Mouse (Mus musculus) brown adipose tissue, adult 24 weeks (tissue): ENCODE results near the gene Fam198b. TPM values are rescaled to one million over a fixed set of nuclear protein-coding genes. Genes with fewer than 3 reads are reported as not detected.

ENCODE experiments used
- H3K27ac ChIP-seq: fragments of 200-500 bp; replicated peaks from 2 replicates; pipeline ENCODE4 v1.5.1; 2012; ENCODE audit warnings: low read depth, mild to moderate bottlenecking, low read length
- H3K4me1 ChIP-seq: fragments of 200-500 bp; 2 replicates; pipeline ENCODE4 v1.6.1; 2012; ENCODE audit warnings: low read length, mixed read lengths; ENCODE audit not compliant: control insufficient read depth, insufficient read depth, insufficient read length
- H3K4me3 ChIP-seq: fragments of 200-500 bp; 2 replicates; pipeline ENCODE4 v1.5.1; 2012; ENCODE audit warnings: low read depth, mild to moderate bottlenecking, low read length, moderate library complexity; ENCODE audit not compliant: insufficient read depth
- polyA plus RNA-seq: library from polyadenylated mRNA; stranded (reverse); fragments of >200 nt; gene quantifications from 2 replicates; pipeline ENCODE4 v1.2.4, GENCODE M21; 2012; ENCODE audit not compliant: missing spikeins, insufficient read depth, insufficient read length

Fam198b gene
- polyA plus RNA-seq: 6.2 and 7.6 TPM in 2 replicates

DNA sequence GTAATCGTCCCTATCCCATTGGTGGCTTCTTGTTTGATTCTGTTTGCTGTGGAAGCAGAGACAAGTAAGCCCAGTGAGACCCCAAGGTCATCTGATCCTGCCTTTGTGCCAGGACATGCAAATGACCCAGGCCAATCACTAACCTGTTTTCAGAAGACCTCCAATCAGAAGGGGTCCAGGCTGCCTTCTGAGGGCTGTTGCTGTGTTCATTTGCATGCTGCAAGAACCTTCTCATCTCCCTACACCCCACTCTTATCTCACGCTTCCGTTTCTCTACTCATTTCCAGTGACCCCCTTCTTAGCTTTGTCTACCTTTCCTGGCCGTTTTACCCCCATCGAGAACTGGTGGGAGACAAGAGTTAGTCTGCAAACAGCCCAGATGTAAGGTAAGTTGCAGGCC, at the start of gene Fam198b:
Gene Fam198b, plus strand, starts transcription at position 229 of the 400 bp plus-strand sequence.
- no peaks in the 10 kb centered on the region for H3K4me1 ChIP-seq
- peak within 1 kb of the TSS; percentile 35 for H3K27ac ChIP-seq
- peak within 1 kb of the TSS; percentile 29 for H3K4me3 ChIP-seq

DNA sequence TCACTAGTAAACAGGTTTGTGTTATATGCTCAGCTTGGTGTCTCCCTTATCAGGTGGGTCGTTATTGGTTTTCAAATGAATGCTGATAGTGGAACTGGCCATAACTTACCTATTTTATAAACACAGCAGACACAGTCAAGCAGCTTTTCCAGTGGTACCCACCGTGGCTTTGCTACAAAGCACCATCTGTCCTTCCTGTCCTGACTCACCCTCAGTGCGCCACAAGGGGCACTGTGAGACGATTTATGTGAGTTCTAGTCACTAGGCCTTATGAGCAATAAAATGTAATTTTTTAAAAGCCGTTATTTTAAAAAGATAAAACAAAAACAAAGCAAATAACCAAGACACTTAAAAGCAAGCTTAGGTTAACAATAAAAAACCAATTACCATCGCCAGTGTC, 45.6 kb upstream of the Fam198b start:
- no peak overlapping the region for H3K27ac ChIP-seq
- no peaks in the 10 kb centered on the region for H3K4me1 ChIP-seq
- no peak overlapping the region for H3K4me3 ChIP-seq

DNA sequence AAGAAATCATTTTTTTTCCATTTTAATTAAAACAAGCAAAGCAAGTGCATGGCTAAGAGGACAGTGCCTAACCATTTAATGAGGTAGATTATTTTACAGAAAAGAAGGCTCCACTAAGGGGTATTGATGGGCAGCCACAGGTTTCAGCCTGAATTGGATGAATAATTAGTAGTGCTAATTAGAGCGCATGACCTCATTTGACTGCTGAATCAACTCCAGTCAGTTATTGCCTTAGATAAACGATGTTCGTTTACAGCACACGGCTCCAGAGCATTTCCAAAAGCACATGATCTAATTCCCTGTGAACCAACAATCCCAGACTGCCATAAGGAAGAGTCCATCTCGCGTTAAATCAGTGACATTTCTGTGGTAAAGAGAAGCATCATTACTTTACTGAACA, 42.9 kb upstream of the Fam198b start:
- H3K4me1 ChIP-seq: no peaks in the 10 kb centered on the region
- H3K4me3 ChIP-seq: no peak overlapping the region

DNA sequence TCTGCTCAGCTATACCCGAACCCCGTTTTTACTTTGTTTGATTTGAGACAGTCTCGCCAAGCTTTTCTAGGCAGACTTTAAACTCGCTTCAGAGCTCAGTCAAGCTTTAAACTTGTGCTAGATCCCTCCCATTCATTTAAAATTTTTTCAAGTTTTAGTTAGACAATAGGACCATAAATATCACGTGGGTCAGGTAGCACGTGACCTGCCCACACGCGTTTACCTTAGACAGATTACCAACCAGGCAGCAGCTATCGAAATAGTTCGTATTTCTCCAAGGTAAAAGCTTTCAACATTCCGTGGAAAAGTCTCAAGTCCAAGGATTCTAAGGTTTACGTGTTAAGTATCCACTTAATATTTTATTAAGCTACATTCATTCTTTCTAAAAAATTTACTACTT, 42.2 kb upstream of the Fam198b start:
- Histone ChIP-seq H3K4me1 (no peaks in the 10 kb centered on the region), H3K27ac (0 out of 2 replicates have a peak overlapping the region, but pooled peaks have one; percentile 49), H3K4me3 (peak overlapping the region; percentile 72)

More for the DNA sequence above, 42.9 kb upstream of the Fam198b start:
- no peak overlapping the region for H3K27ac ChIP-seq

DNA sequence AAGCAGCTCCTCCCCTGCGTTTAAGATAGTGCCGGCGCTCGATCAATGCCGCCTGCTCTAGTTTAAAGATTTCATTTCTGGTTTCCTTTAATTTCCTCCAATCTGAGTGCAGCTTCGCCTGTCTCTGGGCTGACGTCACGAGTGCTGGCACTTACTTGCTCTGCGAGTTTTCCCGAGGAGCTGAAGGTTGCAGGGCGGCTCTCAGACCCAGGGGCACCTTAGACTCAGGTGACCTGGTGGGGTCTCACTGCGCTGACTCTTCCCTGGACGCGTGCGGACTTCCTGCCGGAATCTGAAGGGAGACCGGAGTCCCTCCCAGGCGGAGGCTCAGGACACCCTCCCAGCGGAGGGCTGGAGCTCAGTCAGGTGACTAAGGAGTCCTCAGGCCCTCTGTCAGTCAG, 41.7 kb upstream of the Fam198b start:
- H3K4me1 ChIP-seq: no peaks in the 10 kb centered on the region

DNA sequence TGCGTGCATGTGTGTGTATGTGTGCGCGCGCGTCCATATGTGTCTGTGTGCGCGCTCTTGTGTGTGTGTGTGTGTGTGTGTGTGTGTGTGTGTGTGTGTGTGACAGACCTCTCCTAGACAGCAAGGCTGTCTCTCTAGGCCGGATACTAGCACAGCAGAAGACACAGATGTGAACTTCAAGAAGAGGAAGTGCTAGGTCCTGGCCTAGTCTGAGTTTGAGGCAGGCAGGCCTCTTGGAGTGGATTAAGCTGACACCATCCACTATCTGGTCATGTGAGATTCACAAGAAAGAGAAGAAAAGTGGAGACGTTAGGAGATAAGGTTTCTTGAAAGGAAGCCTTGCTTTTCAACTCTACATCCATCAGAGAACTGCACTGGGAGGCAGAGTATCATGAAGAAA, 40.3 kb upstream of the Fam198b start:
- H3K4me3 ChIP-seq: no peak overlapping the region
- H3K4me1 ChIP-seq: no peaks in the 10 kb centered on the region
- no peak overlapping the region for H3K27ac ChIP-seq

More for the DNA sequence above, 41.7 kb upstream of the Fam198b start:
- H3K27ac ChIP-seq: peak overlapping the region; percentile 49
- H3K4me3 ChIP-seq: peak overlapping the region; percentile 72

DNA sequence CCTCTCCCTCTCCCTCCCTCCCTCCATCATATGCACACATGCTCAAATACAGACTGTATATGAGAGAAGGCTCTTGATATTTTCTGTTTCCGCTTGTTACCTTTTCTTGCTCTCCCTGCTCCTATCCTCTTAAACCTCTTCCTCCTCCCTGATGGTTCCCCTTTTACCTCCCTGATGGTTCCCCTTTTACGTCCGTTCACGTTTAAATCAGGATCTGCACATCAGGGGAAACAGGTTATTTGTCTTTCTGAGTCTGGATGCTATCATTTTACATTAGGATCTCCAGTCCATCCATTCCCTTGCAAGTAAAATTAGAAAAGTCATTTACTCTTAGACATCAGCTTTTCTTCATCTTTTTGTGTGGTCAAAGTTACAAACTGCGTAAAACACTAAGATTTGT, 37.7 kb upstream of the Fam198b start:
- Histone ChIP-seq H3K4me1 (no peaks in the 10 kb centered on the region), H3K27ac (no peak overlapping the region), H3K4me3 (no peak overlapping the region)

DNA sequence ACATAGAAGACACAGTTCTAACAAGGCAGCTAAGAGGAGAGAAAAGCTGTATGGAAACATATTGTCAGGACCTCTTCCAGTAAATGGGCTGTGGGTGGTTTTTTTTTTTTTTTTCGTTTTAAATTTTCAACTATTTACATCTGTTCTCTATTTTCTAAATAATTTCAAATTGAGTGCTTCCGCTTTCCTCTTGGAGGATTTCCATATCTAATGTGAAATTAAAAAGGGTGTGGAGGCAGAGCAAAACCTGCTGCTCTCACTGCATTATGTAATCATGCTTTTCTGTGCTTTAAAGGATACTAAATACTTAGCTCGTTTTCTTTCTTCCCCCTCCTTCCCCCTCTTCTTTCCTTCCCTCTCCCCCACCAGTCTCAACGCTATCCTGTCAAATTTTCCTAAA, 35.5 kb upstream of the Fam198b start:
- Histone ChIP-seq H3K4me3 (no peak overlapping the region), H3K4me1 (no peaks in the 10 kb centered on the region), H3K27ac (no peak overlapping the region)

DNA sequence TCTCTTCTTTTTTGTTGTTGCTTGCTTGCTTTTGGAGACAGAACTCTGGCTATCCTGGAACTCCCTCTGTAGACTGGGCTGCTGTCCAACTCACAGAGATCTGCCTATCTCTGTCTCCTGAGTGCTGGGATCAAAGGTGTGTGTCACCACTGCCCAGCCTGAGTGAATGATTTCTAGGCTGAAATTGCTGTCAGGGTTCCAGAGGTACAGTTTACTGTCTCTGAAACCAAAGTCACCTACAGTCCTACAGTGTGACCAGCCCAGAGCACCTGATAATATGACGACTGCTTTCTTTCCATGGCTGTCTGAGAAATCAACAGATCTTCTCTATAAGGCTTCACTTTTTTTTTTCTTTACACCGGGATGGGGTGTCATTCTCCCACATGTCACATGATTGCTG, 34.7 kb upstream of the Fam198b start:
- H3K4me1 ChIP-seq: no peaks in the 10 kb centered on the region
- H3K4me3 ChIP-seq: no peak overlapping the region
- no peak overlapping the region for H3K27ac ChIP-seq

DNA sequence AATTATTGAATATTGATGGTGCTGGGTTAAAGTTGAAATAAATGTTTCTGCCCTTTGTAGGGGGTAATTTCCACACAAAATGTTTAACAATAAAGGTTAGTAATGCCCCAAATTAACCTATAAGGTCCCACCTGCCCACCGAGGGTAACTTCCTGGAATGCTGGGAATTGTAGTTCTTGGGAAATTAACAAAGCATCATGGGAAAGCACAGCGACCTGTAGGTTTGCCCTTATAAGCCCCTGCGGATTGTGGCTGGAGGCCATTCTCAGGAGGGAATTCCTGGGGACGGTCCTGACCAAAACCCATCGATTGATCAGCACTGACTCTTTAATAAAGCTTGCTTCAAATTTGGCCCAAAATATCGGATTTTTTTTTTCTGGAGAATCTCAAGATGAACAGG, 33.7 kb upstream of the Fam198b start:
- H3K4me1 ChIP-seq: no peaks in the 10 kb centered on the region
- H3K27ac ChIP-seq: no peak overlapping the region
- H3K4me3 ChIP-seq: no peak overlapping the region

DNA sequence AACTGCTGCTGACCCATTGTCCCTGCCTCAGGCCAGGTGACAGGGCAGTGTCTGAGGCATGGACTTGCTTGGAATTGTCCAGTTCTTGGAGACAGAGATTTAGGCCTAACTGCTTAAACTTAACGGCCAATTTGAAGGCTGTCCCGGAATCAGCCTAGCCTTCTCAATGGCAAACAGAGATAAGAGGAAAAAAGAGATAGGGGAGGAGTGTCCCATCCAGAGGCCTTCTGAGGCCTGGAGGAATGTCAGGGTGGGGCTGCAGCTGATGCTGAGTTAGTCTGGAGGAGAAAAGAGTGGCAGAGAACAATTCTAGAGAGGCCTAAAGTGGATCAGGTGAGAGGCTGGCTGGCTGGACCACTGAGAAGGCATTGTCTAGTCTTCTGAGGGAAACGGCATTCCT, 32.2 kb upstream of the Fam198b start:
- H3K4me3 ChIP-seq: no peak overlapping the region
- H3K27ac ChIP-seq: no peak overlapping the region
- H3K4me1 ChIP-seq: no peaks in the 10 kb centered on the region

DNA sequence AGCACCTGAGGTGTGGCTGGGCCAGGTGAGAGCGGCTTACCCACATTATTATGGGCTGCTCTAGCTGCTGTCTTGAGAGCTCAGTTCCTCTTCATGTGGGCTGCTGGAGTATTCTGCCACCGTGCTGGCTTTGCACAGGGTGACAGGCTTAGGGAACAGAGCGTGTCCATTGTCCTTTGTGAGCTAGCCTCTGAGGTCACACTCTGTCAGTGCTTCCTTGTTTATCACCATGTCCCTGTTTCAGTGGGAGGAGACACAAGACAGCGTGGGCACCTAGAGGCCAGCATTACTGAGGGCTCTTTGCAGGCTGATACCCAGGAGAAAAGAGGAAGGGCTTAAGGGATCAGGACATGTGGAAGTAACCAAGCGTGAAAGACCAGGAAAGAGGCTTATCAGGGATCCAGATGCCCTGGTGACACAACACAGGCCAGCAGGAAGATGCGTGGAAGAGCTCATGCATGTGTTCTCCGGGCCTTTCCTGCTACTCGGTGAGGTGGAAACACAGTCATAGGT, 31.6 kb upstream of the Fam198b start, which contains the start of gene Tmem144:
Gene Tmem144, minus strand, starts transcription at position 120 of the 513 bp plus-strand sequence.
- no peaks in the 10 kb centered on the region for H3K4me1 ChIP-seq
- H3K27ac ChIP-seq: no peak within 1 kb of the TSS
- no peak within 1 kb of the TSS for H3K4me3 ChIP-seq

DNA sequence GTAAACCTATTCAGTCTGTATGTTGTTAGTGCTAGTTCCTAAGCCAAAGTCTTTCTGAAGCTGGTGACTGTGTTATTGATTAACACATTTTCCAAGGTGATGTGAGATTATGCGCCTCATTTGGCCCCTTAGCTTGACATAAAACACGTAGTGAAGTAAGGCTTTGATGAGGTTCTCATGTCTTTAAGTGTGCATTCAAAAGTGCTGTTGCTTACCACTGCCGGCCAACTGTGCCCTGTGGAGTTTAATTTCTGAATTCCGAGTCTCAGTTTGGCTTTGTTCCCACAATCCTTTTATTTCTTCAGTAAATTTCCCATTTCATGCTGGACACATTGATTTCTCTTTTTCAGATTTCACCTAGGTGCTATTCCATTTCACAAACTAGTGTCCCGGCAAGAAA, 26.6 kb upstream of the Fam198b start:
- H3K27ac ChIP-seq: no peak overlapping the region
- H3K4me1 ChIP-seq: no peaks in the 10 kb centered on the region
- no peak overlapping the region for H3K4me3 ChIP-seq

DNA sequence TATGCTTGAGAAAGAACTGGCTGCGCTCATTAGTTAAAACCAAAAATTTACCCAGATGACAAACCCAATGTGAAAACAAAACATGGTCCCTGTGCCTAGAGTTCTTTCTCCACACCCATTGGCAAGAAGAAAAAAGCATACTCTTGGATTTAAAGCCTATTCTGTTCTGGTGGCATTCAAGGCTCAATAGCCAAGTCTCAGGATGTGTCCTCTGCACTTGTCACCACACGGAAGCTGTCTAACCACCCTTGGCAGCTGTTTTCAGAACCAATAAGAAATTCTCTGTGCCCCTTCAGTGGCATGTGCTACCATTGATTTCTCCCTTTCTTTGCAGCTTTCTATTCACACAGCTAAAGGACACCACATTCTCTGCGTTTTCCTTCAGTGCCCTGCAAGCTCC, 26.1 kb upstream of the Fam198b start:
- H3K4me3 ChIP-seq: no peak overlapping the region
- no peak overlapping the region for H3K27ac ChIP-seq
- H3K4me1 ChIP-seq: no peaks in the 10 kb centered on the region

DNA sequence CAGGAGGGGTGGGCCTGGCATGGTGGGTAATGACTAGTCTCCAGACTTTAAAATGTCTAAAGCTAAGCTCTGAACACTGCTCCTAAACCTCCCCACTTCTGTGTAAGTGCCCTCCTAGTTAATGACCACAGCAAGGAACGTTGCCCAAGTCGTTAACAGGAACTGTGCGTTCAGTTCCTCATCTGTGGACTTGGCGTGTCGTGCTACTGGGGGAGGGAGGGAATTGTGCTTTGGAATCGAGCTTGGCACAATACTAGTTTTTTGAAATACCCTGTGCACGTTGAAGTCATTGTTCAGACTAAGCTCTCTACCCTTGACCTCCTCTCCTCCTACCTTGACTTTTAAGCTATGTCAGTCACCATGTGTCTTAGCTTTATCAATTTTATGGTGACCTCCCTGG, 19.5 kb upstream of the Fam198b start:
- H3K27ac ChIP-seq: no peak overlapping the region
- no peak overlapping the region for H3K4me3 ChIP-seq
- H3K4me1 ChIP-seq: no peaks in the 10 kb centered on the region; the same call in 1 of the 2 replicates

DNA sequence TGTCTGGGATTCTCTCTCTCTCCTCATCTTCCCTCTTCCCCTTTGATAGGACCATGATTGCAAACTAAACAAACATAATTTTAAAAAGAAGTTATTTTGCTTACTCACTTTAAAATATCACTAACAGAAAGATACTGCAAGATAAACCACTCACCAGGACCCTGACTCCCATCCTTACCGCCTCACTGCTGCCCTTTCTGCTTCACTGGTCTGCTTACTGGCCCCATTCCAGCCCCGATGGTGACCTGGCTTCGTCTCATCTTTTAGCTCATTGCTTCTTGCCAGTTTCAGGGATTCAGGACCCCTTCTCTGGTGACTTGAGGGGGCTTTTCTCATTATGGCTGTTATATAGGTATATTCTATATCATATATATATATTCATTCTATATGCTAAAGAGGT, 18.2 kb upstream of the Fam198b start:
- no peak overlapping the region for H3K27ac ChIP-seq
- no peak overlapping the region for H3K4me3 ChIP-seq
- H3K4me1 ChIP-seq: no peaks in the 10 kb centered on the region; the same call in 1 of the 2 replicates
